Mouse (Mus musculus): ENCODE measurements at regions not wholly inside any gene's neighbourhood (a gene's known extent, or its start where the extent isn't known, plus 50 kb on each side); places are given as distances from the start of the nearest gene placed in this dataset.

GRCm38 (mm10) chr5:55612961-55613360 lies 1614.7 kb downstream of the Stim2 start:
- DNase-seq (ENCODE audit: low read depth, low spot score), result peak; percentile 26
